ENCODE assay signal across 16 mouse cellular contexts in genomic region chr1:120961984-120962383, GRCm38 (mm10).
DNase-seq lines count a peak whose midpoint lies in the region; ATAC-seq lines count a peak whose summit lies in the region.
"Had no signal": no experiment of that assay in that cellular context is flagged by ENCODE, and none has a peak within 500 bp of the region (broad histone marks: within the 10 kb centered on the region; RNA-seq: fewer than 3 reads in every experiment).

No protein-coding gene starts in this region.

- no peaks in the 10 kb centered on the region for H3K9me3 ChIP-seq in forebrain, embryonic 10.5 days
- no peaks in the 10 kb centered on the region for H3K9me3 ChIP-seq in forebrain, embryonic 14.5 days (replicated peaks; ENCODE audit: control insufficient read depth, low read length)
- no peaks in the 10 kb centered on the region for H3K9me3 ChIP-seq in midbrain, embryonic 10.5 days (replicated peaks)
- H3K9me3 ChIP-seq in midbrain, embryonic 15.5 days, result no peaks in the 10 kb centered on the region
- H3K9me3 ChIP-seq: forebrain, embryonic 13.5 days; liver, embryonic 15.5 days had no signal

- no peak overlapping the region for H3K4me3 ChIP-seq in forebrain, embryonic 10.5 days
- no peak overlapping the region for H3K4me3 ChIP-seq in forebrain, embryonic 14.5 days (ENCODE audit: low read depth, low read length)
- H3K4me3 ChIP-seq in midbrain, embryonic 10.5 days, result no peak overlapping the region
- no peak overlapping the region for H3K4me3 ChIP-seq in midbrain, embryonic 15.5 days
- H3K4me3 ChIP-seq: forebrain, embryonic 13.5 days; liver, embryonic 15.5 days had no signal

- DNase-seq in forebrain, embryonic 10.5 days (ENCODE audit: extremely low spot score, low spot score), result peak; percentile 21
- DNase-seq in forebrain, embryonic 14.5 days (ENCODE audit: low spot score), result no peak
- peak; percentile 75 for DNase-seq in midbrain, embryonic 10.5 days (ENCODE audit: low spot score)
- DNase-seq in hindlimb bud, embryonic 11.5 days (ENCODE audit: extremely low spot score, low read depth, low spot score), result peak; percentile 86
- peak; percentile 25 for DNase-seq in retina, postnatal 7 days (ENCODE audit: low read depth, low spot score)
- no peak for DNase-seq in left cerebral cortex, postnatal 25 days (ENCODE audit: low spot score in 2 of 2)
- DNase-seq in lung, adult 18-20 months, result no peak
- DNase-seq: adrenal gland, postnatal 36 days; cerebellum, postnatal 36 days; gastrocnemius, postnatal 14 days; kidney, postnatal 36 days had no signal

- H3K27me3 ChIP-seq in forebrain, embryonic 10.5 days (ENCODE audit: poor library complexity, severe bottlenecking), result peaks cover 94% of the 10 kb centered on the region
- H3K27me3 ChIP-seq in forebrain, embryonic 14.5 days (replicated peaks; ENCODE audit: control insufficient read depth, insufficient read depth, low read length), result no peaks in the 10 kb centered on the region
- H3K27me3 ChIP-seq in midbrain, embryonic 10.5 days (ENCODE audit: low read depth, poor library complexity, severe bottlenecking), result peaks cover 98% of the 10 kb centered on the region
- no peaks in the 10 kb centered on the region for H3K27me3 ChIP-seq in midbrain, embryonic 15.5 days (replicated peaks)
- H3K27me3 ChIP-seq: liver, embryonic 15.5 days had no signal

- no peak overlapping the region for H3K9ac ChIP-seq in forebrain, embryonic 14.5 days (ENCODE audit: low read length)
- H3K9ac ChIP-seq in midbrain, embryonic 15.5 days, result no peak overlapping the region
- H3K9ac ChIP-seq: forebrain, embryonic 13.5 days; liver, embryonic 15.5 days had no signal

- H3K27ac ChIP-seq in forebrain, embryonic 10.5 days, result no peak overlapping the region
- H3K27ac ChIP-seq in forebrain, embryonic 14.5 days (ENCODE audit: low read depth, low read length), result no peak overlapping the region
- H3K27ac ChIP-seq in midbrain, embryonic 10.5 days (replicated peaks), result no peak overlapping the region; the same call in 1 of the 2 replicates
- no peak overlapping the region for H3K27ac ChIP-seq in midbrain, embryonic 15.5 days
- H3K27ac ChIP-seq: forebrain, embryonic 13.5 days; hindbrain, postnatal 0 days; liver, embryonic 15.5 days; macrophage had no signal

- no peak overlapping the region for H3K4me2 ChIP-seq in forebrain, embryonic 14.5 days (ENCODE audit: low read length)
- H3K4me2 ChIP-seq in midbrain, embryonic 15.5 days, result no peak overlapping the region
- H3K4me2 ChIP-seq: forebrain, embryonic 13.5 days; liver, embryonic 15.5 days had no signal

- H3K36me3 ChIP-seq in forebrain, embryonic 10.5 days (replicated peaks), result no peaks in the 10 kb centered on the region
- H3K36me3 ChIP-seq in forebrain, embryonic 14.5 days (ENCODE audit: control insufficient read depth, insufficient read depth, low read length), result no peaks in the 10 kb centered on the region
- H3K36me3 ChIP-seq in midbrain, embryonic 10.5 days, result no peaks in the 10 kb centered on the region
- H3K36me3 ChIP-seq in midbrain, embryonic 15.5 days (replicated peaks), result no peaks in the 10 kb centered on the region
- H3K36me3 ChIP-seq: liver, embryonic 15.5 days had no signal

- H3K4me1 ChIP-seq in forebrain, embryonic 10.5 days, result peaks cover 20% of the 10 kb centered on the region
- no peaks in the 10 kb centered on the region for H3K4me1 ChIP-seq in forebrain, embryonic 14.5 days (ENCODE audit: control insufficient read depth, insufficient read depth, low read length)
- H3K4me1 ChIP-seq in midbrain, embryonic 10.5 days, result peaks cover 26% of the 10 kb centered on the region
- H3K4me1 ChIP-seq in midbrain, embryonic 15.5 days, result peaks cover 4% of the 10 kb centered on the region; the same call in 1 of the 2 replicates
- H3K4me1 ChIP-seq: liver, embryonic 15.5 days had no signal

- intact Hi-C loops in left cerebral cortex, postnatal 25 days (cut with DNase I), result no loop called here

- ATAC-seq in forebrain, embryonic 14.5 days, result no peak
- ATAC-seq in midbrain, embryonic 15.5 days (replicated peaks), result no peak
- ATAC-seq: forebrain, embryonic 13.5 days; hindbrain, postnatal 0 days had no signal

- WGBS in forebrain, embryonic 10.5 days, result 1% methylated on average over 8 of the region's 8 CpGs
- 6% methylated on average over 8 of the region's 8 CpGs for WGBS in forebrain, embryonic 14.5 days
- WGBS in midbrain, embryonic 10.5 days, result under 1% methylated on average over 8 of the region's 8 CpGs
- WGBS in midbrain, embryonic 15.5 days, result 7% methylated on average over 8 of the region's 8 CpGs

Comparison
In these comparisons a context has a peak if more than half of its experiments do, and no peak if none do; other contexts are left out.
1. DNase-seq: peak in forebrain, embryonic 10.5 days (single experiment), midbrain, embryonic 10.5 days (single experiment), hindlimb bud, embryonic 11.5 days (single experiment) and retina, postnatal 7 days (single experiment); none in forebrain, embryonic 14.5 days (single experiment), left cerebral cortex, postnatal 25 days (0 of 2) and lung, adult 18-20 months (0 of 2).